Mouse (Mus musculus): ENCODE measurements around the gene Cog5.

GRCm38 (mm10) chr12:31819520-31819919 is 164.9 kb downstream of the Cog5 start:
- no peak for TF ChIP-seq POLR2AphosphoS2 (IDR thresholded peaks at IDR 0.05; ENCODE audit: low read depth, low read length)
- TF ChIP-seq SIN3A (IDR thresholded peaks at IDR 0.05; ENCODE audit: low read length) = no peak
- no peak for TF ChIP-seq MAZ (IDR thresholded peaks at IDR 0.05; ENCODE audit: low read depth, low read length)
- TF ChIP-seq GABPA (IDR thresholded peaks at IDR 0.05; ENCODE audit: insufficient replicate concordance, low read depth, low read length) = no peak

All from CH12.LX (cell line).